Mouse (Mus musculus): ENCODE results near the gene Nrxn3.

The Nrxn3 gene

DNA sequence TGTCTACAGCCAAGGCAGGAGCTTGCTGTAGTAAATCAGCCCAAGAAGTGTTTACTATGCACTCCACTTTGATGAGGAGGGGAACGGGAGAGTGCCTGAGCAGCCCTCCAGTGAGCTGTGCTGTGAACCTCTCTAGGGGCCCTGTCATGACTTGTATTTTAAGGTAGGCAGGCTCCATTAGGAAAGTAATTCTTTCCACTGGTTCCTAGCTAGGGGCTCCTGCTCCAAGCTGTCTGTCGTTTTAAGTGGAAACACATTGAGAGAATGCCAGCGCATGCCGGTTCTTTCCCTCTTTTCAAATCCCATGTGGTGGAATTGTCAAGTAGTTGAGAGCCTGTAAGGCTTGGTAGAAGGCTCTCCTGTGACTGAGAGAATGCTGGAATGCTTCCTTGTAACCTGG, 1091.9 kb downstream of the Nrxn3 start:
- DNase-seq (ENCODE audit: low spot score in 2 of 2) = no peak

DNA sequence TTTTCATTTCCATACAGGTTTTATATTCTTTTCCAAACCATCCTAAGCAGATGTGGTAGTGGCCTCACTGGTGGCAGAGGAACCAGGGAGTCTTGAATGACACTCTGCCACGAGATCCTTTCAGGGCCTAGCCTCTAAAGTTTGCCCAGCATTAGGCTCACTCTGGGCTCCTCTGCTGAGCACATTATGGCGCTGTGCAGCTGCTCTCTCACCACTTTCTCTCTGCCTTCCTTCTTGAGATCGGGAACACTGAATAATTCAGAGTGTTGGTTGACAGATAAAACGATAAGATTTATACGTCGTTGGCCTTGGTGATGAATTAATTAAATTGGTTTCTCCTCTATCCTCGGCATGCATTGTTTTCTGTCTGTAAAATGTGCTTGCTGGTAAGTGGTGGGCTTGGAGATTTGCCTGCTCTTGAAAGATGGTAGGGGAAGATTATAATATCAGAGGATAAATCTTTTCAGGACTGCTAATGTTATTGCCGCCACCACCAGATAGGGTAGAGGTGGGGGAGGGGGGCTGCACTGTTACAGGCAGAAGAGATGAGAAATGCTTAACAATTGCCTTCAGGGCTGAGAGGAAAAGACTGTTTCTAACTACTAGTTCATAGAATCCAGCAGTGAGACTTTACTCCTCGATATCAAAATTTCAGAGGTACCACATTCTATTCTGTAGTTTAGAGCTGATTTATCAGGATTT, 1094.5 kb downstream of the Nrxn3 start:
- no peak for DNase-seq (ENCODE audit: low spot score in 2 of 2)

DNA sequence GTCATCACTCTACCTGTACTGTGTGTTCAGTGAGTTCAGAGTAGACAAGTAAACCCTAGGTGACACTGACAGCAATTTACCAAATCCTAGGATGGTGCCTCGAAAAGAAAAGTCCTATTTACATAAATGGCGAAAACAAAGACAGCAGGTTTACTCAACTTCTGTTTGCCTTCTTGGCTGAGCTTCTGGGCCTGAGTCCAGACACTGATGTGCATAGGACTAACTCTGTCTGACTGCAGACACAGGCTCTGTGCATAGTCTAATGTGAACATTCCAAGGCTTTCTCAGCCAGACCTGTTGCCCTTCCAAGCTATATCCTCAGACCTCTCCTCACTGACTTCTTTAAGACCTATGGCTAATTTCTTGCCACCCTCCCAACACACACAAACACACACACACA, 1095.5 kb downstream of the Nrxn3 start:
- DNase-seq (ENCODE audit: low spot score in 2 of 2) = no peak

DNA sequence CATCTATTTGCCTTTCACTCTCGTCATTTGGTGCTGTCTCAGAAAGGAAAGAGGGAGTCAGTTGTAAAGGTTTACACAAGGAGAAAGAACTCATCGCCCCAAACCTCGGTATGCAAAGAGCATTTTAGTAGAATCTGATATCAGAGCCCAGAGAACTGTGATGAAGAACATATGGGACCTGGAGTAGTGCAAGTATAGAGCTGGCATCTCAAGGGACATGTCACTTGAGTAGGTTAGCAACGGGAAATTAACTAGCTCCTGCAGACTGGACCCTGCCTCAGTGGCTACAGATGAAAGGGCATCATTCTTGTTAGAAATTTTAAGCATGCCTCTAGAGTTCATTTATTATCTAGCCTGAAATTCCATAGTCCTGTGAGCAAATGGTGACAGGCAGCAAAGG, 1099.5 kb downstream of the Nrxn3 start:
- no peak for DNase-seq (ENCODE audit: low spot score in 2 of 2)

DNA sequence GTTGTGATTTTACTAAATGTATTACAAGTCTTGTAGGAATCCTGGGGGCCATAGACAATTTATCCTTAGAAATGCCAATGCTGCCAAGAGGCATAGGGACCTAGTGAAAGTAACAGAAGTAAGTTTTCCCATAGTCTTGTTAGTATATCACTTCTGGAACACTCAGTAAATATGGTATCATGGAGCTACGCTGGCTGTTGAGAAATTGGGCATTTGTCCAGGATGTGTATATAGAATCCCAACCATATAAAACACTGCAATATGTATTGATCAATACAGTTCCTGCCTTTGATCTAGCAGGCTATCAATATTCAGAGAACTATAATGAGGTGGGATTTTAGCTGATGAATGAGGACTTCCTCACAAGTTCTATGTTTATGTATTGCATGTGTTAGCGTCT, 1107.3 kb downstream of the Nrxn3 start:
- DNase-seq (ENCODE audit: low spot score in 2 of 2) = no peak

DNA sequence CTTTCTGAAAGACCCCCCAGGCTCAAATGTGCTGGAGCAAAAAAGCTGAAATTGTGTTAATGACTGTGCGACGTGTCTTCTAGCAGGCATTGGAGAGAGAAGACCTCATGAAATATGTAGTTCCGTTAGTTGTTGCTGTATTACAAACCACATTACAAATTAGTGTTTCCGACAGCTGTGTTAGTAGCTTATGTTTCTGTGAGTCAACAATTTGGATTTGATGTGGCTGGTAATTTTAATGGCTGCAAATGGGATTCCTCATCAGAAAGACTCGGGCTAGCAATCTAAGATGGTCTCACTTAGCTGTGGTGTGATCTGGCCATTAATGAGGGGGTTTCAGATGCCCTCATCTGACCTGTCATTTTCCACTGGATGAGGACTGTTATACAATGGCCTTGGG, 1107.7 kb downstream of the Nrxn3 start:
- DNase-seq (ENCODE audit: low spot score in 2 of 2) = no peak

DNA sequence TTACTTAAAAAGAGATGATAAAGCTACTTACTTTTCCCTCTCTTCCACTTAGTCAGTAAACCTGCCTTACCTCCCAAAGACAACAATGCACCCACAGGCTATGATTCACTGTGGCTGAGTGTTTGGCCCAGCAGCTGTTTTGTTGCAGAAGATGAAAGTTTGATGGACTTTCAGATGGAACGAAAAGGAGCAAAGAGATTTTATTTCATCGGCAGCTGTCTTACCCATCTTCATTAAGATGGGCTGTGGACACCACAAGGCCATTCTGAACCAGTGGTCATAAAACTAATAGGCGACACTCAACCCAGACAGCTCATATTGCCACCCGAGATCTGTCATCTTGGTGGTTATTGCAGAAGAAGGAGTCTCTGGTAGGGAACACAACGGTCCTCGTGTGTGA, 1108.6 kb downstream of the Nrxn3 start:
- no peak for DNase-seq (ENCODE audit: low spot score in 2 of 2)

DNA sequence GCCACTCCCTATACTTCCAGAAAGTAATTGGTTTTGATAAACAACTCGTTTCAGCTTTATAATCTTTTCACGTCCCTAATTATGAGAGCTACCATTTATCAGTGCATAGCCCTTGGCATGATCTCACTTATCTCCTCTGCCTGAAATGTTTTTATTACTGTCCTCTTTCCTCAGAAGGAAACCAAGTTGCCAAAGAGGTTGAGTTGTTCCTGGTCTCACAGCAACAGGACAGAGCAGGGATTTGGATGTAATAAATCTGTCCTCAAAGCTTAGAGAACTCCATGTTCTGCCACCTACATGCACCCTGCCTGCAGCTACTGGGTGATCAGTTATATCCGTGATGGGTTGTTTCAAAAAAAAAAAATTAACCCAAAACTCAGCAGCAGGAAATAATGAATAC, 1113.6 kb downstream of the Nrxn3 start:
- DNase-seq (ENCODE audit: low spot score in 2 of 2) = no peak

DNA sequence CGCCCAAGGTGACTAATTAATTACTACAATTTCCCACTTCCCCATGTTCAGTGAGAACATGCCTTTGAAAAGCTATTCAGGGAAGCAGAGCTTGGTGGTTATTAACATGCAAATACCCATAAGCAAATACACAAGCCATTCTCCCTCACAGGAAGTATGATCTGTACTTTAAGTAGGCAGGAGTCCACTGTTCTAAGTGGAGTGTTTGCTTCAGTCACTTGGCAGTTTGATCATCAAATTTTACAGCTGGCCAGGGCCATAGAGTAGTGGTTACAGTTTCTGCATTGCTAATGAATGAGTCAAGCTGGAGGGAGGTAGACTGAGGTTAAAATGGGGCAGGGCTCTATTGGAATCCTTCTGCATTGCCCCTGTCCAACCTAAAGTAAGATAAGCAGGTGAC, 1120.2 kb downstream of the Nrxn3 start:
- no peak for DNase-seq (ENCODE audit: low spot score in 2 of 2)

DNA sequence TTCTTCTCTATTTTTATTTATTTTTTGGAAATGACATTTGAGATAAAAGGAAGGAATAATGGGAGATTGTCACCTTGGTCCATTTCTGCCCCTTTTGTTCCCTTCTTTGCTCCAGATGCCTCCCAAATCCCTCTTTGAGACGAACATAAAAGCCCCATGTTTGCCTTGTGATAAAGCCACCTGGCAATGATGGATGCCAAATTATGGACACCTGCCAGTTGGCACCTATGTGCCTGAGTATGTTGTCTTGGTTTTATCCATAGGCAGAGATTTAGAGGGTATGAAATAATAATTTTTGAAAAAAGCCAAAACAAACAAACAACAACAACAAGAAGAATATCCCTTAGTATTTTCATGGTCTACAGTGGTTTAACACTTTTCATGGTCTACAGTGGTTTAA, 1125.4 kb downstream of the Nrxn3 start:
- no peak for DNase-seq (ENCODE audit: low spot score in 2 of 2)

DNA sequence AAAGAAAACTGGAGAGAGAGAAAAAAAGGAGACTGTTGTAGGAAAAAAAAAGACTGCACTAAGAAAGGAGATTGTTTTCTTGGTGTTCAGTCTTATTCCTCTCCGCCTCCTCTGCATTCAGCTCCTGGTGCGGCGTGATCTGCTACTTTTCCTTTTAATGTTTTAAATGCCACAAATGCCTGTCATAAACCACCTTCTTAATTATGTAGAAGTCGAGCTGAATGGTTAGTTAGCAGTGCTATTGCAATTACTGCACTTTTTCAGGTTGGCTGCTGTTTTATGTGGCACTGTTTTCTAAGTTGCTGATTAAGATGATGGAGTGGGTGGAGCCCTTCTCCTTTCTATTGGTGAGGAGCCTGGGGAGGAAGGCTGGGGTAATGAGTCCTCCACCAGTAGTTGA, 1131.7 kb downstream of the Nrxn3 start:
- no peak for DNase-seq (ENCODE audit: low spot score in 2 of 2)

DNA sequence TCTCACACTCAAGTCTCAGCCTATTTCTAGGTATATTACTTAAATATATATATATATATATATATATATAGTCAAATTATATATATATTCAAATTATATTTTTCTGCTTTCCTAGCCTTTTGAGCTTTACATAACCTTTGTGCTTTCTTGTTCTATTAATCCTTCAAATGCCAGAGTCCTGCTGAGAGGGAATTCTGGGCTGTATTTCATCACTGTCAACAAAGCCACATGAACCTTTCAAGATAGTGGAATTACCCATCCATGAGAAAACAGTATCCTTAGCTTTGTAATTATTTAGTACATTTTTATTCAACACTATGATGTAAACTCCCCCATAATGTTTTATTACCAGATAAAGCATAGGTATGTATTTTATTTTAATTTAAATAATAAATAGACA, 1144.4 kb downstream of the Nrxn3 start:
- DNase-seq (ENCODE audit: low spot score in 2 of 2) = no peak

DNA sequence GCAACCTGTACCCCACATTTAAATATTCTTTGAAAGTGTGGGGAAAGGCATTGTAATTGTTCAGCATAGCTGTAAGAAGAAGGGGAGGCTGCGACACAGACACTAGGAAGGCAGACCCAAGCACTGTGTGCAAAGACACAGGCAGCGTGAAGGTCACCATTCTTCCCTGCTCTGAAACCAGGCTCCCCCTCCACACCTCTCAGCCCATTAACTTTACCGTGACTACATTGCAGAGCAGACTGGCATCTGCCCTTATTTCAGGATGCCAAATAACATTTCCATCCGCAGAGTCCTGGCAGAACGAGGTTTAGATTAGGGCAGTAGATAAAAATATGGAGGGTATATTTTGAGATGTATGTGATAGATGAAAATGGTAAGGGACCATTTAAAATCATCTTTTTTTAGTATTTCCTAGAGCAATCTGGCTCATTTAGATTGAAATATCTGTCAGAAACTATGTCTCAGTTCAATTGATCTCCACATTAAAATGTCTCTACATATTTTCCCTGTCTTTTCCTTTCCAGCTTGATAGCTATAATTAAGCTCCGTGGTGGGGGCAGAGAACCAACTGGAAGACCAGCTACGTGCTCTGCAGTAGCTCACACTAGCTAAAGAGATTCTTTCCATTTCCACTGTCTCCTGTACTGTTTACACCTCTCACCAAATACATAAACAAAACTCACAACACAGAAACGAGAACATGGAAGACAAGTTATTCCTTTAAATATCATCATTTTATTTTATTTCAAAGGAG, 1160.1 kb downstream of the Nrxn3 start:
- DNase-seq (ENCODE audit: low spot score in 2 of 2) = no peak

DNA sequence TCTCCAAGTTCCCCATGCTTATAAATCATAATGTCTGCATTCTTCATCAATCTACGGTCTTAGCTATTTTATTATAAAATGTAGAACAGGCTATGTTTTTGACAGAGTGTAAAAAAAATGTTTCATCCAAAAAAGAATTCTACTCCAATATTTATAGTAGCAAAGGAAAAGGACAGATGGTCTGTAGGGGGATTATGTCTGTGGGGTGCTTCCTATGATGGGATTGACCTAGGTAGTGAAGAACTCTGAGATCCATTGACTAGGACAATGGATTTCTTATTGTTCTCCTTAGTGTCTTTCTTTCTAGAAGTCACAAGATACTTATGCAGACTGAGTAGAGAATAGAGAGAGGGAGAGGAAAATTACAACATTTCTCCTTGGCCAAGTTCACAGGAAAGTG, 1161.9 kb downstream of the Nrxn3 start:
- no peak for DNase-seq (ENCODE audit: low spot score in 2 of 2)

DNA sequence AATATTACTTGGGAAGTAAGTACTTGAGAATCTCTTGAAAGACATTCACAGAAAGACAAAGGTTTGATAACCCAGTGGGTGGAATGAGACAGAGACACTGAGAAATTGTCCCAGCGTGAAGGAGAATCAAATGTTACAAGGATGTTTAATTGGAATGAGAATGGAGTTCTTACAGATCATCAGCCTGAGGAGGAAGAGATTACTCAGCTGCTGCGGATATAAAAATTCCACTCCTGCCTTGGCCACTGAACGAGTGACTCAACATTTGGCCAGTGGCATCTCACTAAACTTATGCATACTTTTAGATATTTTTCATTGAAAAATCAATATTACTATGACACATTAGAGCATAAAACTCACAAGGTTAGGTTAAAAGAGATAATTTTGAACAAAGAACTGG, 1166.0 kb downstream of the Nrxn3 start:
- no peak for DNase-seq (ENCODE audit: low spot score in 2 of 2)

DNA sequence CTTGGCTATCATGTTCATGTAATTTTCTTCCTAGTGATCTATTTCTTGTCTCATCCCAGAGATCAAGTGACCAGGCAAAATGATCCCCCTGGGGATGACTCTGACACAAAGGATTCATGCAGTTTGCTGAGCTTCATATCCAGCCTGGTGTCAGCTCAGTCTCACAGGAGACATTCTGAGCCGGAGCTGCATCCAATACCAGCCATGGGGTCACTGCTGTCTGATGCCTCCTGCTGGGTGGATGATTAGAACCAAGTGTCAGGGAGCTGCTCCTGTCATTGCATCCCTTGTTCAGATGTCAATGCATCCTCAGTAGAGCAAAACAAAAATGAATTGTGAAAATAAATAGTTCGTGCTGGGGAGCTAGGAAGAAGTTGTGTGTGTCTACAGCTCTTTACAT, 1174.2 kb downstream of the Nrxn3 start:
- DNase-seq (ENCODE audit: low spot score in 2 of 2) = no peak

DNA sequence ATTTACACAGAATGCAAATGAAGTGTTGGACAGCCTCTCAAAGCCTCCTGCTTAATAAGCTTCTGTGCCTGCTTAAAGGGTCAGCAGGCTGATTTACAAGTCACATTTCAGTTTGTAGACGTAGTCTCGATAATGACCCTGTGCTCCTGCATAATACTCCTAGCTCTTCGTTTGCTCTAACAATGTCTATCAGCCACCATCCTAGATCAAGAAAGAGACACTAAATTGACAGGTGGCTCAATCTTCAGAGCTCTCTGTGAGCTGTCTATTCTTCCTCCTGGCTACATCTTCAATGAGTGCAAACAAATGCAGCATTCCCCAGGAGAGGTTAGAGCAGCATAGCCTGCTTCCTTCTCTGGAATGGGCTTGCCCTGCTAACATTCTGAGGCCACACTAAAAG, 1186.9 kb downstream of the Nrxn3 start:
- no peak for DNase-seq (ENCODE audit: low spot score in 2 of 2)

DNA sequence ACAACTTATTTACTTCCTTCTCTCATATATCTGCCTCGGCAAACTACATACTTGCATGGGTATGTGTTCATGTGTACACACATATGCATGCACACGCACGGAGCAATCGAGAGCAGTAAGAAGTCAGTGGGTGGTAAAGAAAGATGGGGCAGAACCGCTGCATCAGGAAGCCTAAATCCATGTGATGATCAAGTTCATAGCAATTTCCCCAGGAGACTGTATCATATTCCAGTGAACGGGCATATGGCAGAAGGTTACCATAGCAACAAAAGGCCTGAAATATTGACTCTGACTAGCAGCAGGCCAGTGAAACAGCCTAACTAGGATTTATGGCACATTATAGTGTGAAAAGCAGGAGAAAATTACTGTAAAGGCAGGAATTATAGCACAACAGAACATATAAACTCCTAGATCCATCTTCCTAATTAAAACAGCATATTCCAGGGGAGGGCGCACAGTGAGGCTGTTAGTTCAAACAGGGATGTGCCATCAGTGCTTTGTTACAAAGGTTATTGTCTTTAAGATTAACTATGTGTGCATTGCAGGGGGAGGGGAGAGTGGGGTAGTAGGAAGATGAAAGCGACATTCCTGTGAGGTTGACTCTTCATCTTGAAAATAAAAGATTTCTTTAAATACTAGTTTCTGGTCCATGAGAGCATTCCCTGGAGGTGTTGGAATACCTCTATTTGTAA, 1195.6 kb downstream of the Nrxn3 start:
- no peak for DNase-seq (ENCODE audit: low spot score in 2 of 2)

DNA sequence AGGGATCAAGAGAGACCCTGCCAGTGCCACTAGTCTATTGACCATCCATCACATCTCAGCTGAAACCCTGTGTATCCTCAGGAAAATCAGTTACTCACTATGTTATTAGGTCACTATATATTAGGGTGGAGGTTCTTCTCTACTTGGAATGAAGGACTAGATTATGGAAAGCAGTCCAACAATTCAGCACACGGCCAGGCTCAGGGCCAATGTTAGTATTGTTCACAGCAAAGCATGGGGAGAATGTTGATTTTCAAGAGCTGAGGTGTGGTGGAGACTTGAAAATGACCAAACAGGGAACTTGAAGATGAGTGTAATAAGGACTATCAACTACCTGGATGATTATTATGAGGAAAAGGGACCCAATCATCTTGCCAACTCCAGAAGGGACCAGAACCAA, 1209.7 kb downstream of the Nrxn3 start:
- no peak for DNase-seq (ENCODE audit: low spot score in 2 of 2)

DNA sequence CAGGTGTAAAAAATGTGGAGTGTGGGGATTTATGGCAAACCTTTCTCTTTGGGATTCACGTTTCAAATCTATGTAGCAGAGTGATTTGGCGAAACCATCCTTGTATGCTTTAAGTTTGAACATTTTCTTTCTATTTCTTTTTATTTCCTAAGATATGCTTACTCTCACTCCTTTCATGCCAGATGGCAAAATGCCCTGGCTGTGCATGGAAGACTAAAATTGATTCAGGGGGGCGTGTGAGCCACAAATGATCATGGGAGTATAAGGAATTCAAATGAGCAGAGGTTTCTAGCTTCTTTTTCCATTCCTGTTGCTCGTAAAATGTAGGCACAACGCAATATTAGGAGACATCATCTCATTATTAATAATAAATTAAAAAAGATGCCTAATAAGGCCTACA, 1211.0 kb downstream of the Nrxn3 start:
- no peak for DNase-seq (ENCODE audit: low spot score in 2 of 2)

DNA sequence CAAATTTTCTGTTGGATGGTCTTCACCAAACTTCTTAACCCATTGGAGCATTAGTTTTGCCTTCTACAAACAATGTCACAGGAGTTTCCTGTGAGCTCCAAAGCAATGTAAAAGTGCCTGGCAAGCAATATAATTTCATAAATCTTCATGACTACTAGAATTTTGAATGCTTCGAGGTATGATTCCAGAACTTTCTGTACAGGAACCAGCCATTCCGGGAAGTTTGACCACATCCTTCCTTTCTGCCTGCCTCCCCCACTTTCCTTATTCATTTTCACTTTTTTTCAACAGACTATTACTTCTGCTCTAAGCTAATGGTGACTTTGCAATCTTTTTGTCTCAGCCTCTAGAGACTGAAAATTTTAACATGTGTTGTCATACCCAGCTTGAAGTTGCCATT, 1218.1 kb downstream of the Nrxn3 start:
- no peak for DNase-seq (ENCODE audit: low spot score in 2 of 2)

DNA sequence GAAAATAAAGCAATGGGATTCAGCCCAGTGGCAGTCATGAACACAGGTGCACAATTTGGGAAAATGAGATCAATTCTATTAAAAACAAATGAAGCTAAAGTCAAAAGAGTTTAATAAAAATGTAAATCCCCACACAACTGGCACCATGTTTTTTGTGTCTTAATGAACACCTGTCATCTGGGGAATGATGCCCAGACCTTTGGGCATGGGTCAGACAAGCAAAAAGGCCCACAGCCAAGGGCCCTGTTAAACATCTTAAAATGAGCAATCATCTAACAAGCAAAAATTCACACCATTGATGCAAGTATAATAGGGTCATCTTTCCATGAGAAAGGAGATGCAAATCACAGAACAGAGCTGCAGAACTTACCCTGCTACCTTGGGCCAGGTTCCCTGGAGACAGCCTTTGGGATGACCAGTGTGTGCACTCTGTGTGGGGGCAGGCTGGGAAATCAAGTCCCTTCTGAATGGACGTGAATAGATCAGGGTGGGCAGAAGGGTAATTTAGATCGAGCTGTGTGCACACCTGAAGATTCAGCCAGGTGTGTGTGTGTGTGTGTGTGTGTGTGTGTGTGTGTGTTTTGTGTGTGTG, 1223.3 kb downstream of the Nrxn3 start:
- DNase-seq (ENCODE audit: low spot score in 2 of 2) = no peak

DNA sequence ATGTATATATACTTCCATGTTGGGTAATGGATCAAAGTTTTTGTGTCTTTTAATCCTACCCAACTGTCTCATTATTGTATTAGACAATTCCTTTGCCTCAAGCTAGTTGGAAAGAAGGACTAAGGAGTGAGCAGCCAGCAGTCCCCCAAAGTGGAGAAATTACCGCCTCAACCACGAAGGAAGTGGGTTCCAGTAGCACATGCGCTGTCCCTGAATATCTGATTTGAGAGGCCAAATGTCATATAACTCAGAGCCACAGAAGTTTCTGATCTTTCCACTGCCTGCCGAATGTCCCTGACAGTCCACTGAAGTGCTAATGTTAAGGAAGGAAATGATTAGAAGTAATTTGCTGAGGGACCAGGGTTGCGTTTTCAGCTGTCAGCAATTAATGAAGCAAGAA, 1223.8 kb downstream of the Nrxn3 start:
- no peak for DNase-seq (ENCODE audit: low spot score in 2 of 2)

All from frontal cortex, postnatal 25 days (tissue).